Mouse (Mus musculus): ENCODE data around the gene Dnaja4.
A peak's percentile ranks its signal among the peaks of the same experiment; 100 is the strongest.

Gene Dnaja4

DNA sequence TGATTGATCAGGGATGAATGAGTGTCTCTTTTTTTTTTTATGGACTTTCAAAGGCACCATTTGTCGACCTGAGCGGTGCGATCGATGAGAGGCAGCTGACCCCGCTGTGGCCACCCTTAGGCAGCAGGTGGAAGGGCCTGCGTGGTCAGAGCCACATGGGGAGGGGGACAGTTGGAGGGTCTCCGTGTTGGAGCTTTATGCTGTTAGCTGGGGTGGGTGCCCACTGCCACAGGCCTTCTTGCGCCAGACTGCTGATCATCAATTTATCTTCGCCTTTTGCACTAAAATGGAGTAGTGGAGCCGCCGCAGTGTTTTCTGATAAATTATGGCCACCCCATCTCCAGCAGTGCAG lies 54.2 kb downstream of the Dnaja4 start:
- DNase-seq, result no peak

DNA sequence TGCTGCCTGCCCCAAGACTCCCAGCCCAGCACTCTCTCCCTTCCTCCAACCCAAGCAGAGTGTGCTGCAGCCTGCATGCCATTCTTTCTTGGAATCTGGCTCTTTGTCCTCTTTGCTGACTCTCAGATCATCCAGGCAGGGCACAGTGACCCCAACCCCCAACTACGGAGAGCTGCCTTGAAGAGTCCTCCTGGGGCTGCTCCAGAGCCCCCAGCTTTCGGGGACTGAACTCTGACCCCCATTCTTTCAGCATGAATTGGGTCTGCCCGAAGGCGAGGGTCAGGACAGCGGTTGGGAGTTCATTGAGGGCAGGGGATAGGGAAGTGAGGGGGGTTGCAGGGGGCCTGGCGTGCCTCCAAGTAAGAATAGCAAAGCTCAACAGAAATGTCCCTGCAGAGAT lies 60.9 kb downstream of the Dnaja4 start:
- no peak for DNase-seq

GRCm38 (mm10) chr9:54764091-54764490 lies 65.4 kb downstream of the Dnaja4 start:
- DNase-seq, result no peak

GRCm38 (mm10) chr9:54764561-54765217 lies 66.0 kb downstream of the Dnaja4 start, which contains the start of gene Crabp1:
TSS of gene Crabp1 (plus strand) at chr9:54764748.
- DNase-seq, result peak in 1 of 2 experiments; percentile 5

DNA sequence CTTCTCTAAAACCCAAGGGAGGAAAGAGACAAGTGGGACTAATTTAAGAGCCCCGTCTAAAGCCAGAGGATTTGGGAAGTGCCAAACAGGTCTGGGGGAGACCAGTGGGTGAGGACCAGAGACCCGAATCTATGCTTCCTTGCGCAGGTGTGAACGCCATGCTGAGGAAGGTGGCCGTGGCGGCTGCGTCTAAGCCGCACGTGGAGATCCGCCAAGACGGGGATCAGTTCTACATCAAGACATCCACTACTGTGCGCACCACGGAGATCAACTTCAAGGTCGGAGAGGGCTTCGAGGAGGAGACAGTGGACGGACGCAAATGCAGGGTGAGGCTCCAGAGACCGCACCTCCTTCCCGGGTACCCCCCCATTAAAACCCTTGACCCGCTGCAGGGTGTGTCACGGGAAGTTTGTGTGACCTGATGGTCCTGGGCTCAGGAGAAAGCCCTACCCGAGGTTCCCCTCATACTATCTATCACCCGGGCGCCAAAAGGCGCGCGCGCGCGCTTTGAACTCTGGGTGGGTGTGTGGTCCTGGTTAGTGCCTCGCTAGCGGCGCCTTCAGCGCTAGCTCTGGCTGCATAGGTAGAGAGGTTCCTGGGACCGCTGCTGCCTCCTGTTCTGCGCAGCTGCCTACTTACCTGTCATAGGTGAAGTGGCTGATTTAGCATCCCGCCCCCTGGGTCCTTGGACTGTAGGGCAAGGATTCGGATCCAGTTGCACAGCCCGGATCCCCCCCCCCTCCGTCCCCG lies 66.8 kb downstream of the Dnaja4 start:
- DNase-seq, result no peak

All from cerebellum, postnatal 25 days (tissue).